Mouse (Mus musculus): ENCODE measurements around the gene Trak1.

Gene Trak1

DNA sequence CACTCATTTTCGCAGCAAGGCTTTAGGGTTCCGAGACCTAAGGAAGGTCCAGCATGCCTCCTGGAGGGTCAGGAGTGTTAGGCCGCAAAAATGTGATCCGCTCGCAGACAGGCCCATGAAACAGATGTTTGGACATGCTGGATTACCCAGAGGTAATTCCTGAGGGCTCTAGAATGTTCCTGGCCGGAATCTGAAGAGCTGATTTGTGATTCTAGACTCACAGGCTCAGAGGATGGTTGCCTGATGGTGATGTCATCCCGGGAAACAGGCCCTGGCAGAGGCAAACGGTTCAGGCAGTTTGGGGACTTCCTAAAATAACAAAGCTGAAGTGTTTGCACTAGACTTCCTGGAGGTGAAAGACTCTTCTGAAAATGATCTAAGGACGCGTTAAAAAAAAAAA is 50.7 kb downstream of the Trak1 start:
- DNase-seq (ENCODE audit: low spot score in 2 of 2), result no peak

DNA sequence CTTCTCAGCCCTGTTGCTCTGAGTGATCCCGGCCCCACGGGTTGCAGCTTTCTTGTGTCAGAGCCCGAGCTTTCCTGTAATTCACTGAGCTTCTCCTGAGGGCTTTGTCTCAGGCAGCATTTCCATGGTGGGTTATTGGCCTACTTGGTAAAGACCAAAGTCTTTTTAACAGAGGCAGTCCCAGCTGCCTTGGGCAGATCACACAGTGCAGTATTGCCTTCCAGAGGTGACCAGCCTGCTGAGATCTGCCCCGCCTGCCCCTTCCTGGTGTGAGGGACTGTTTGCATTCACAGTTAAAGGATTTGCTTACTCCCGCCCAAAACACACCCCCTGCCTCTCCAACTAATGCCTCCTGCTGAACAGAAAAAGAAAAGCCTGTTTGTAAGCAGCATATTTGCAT is 51.2 kb downstream of the Trak1 start:
- no peak for DNase-seq (ENCODE audit: low spot score in 2 of 2)

GRCm38 (mm10) chr9:121349111-121349510 is 51.8 kb downstream of the Trak1 start:
- DNase-seq (ENCODE audit: low spot score in 2 of 2), result no peak

GRCm38 (mm10) chr9:121350601-121351000 is 53.3 kb downstream of the Trak1 start:
- no peak for DNase-seq (ENCODE audit: low spot score in 2 of 2)

DNA sequence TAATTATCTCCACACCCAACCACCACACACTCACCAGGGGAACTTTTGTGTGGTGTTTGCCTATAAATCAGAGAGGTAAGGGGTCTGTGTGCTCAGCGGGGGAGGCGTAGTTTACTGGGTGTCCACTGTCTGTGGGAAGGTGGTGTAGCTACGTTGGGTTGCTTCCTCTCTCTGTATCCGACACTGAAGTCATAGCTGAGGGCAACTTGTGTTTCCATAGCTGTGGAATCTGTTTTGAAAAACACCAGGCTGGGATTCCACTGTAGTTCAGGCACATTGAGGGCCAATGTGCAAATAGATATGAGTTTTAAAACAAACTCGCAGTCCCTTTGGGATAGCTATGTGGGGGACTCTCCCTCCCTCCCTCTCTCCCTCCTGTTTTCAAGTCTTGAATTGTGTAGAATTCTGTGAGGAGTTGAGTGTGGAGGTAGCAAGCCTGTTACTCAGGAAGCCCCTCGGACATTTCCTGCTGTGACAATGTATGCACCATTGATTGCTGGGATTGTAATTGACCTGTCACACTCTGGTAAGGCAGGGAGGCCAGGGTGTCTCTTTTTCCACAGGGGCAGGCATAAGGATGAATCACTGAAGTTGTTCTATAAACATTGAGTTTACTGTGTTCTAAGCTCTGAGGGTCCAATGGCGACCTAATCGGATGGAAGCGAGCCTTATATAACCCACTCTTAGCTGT is 54.2 kb downstream of the Trak1 start:
- no peak for DNase-seq (ENCODE audit: low spot score in 2 of 2)

DNA sequence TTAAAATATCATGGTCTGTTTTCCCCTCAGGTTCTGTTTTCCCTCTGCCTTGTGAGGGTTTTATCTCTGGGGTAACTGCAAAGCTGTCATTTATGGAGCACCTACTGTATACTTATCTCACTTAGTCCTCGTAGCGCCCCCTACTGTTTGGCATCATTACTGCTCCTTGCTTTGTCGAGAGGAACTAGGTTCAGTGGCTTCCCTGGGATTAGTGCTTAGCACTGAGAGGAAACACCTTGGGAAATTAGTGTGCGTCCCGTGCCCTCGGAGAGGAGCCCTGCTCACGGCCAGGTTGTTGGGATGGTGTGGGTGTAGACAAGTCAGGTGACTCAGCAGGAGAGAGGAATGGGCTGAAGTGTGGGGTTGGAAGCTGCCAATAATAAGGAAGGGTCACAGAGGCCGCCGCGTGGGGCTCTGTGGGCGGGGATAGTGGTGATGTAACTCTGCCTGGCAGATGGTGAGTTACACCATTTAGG is 54.9 kb downstream of the Trak1 start:
- DNase-seq (ENCODE audit: low spot score in 2 of 2), result no peak

DNA sequence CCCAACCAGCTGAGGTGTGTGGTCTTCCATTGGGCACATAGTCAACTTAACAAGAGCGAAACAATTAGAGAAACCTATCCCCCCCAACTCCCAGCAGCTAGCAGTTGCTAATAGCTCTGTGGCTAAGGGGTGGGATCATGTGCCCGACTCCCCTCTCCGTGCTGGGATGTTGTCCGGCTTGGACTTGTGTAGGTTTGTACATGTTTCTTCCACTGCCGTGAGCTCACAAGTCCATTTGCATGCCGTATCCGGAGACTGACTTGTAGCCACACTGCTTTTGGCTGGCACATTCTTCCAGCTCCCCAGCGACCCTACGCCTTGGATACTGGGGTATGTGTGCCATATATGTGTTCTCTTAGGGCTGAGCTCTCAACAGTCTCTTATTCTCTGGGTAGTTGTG is 55.4 kb downstream of the Trak1 start:
- no peak for DNase-seq (ENCODE audit: low spot score in 2 of 2)

DNA sequence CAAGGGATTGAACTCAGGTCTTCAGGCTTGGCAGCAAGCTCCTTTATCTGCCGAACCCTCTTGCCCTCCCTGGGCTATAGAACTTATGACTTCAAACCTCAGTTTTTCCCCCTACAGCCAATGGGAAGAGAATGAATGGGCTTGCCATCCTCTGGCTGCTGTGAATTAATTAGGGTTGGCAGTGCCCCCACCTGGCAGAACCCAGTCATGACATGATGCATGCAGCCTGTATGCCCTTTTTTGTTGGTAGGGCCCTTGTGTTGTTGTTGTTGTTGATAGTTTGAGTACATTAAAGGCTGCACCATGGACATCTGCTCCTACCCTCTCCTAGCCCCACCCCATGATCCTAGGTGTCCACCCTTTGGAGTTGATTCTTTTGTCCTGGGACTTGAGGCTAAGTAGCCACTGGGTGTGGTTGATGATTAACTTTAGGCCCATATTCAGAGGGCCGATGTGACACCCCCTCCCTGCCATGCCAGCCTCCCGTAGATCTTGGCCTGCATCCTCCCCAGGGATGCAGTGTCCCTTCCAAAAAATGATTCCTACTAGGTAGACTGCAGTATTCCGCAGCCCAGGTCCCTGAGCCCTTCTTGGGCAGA is 57.6 kb downstream of the Trak1 start:
- no peak for DNase-seq (ENCODE audit: low spot score in 2 of 2)

DNA sequence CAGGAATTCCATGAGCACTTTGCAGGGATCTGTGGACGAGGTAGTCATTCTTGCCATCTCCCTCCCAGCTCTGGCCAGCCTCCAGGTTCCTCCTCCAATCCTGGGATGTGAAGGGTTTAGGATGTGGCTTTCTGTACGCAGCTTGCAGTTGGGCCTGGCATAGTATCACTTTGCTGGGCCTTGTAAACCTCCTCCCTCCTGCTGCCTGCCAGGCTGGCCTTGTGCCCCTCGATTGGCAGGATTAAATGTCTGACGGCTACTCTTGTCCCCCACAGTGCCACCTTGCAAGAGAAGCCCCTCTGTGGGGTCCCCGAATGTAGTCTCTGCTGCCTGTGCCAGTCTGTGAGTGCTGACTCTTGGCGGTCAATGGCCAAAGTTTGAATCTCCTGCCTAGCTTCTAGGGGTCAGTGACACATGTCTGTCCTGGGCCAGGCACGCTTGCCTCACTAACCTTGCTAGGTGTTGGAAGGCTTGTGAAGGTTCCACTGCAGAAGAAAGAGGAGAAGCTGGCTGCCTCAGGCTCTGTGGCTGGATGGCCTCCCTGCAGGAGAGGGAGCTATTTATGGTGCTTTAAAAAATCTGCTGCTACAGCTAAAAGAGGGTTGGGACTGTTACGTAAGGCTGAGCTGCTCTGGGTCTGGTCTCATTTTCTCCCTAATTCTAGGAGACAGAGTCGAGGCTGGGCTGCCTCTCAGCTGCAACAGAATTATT is 58.3 kb downstream of the Trak1 start:
- DNase-seq (ENCODE audit: low spot score in 2 of 2), result peak; percentile 83 to 86

DNA sequence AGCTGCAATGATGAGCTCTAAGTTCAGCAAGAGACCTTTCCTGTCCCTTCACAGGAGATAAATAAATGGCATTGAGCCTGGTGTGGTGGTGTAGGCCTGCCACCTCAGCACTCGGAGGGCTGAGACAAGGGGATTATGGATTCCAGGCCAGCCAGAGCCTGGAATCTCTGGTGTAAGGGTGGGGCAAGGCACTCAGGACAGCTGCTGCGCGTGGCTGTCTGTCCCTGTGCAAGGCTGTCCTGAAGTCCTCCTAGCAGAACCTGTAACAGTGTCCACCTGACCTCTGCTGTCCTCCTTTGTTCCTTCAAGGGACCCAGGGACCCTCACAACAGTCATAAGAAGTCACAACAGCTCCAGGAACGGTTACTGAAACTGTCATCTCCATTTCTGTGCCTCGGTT is 59.8 kb downstream of the Trak1 start:
- no peak for DNase-seq (ENCODE audit: low spot score in 2 of 2)

GRCm38 (mm10) chr9:121357582-121358275 is 60.4 kb downstream of the Trak1 start:
- no peak for DNase-seq (ENCODE audit: low spot score in 2 of 2)

GRCm38 (mm10) chr9:121358418-121358817 is 61.1 kb downstream of the Trak1 start:
- DNase-seq (ENCODE audit: low spot score in 2 of 2), result no peak

GRCm38 (mm10) chr9:121359266-121359972 is 62.1 kb downstream of the Trak1 start:
- no peak for DNase-seq (ENCODE audit: low spot score in 2 of 2)

GRCm38 (mm10) chr9:121360327-121360954 is 63.1 kb downstream of the Trak1 start:
- DNase-seq (ENCODE audit: low spot score in 2 of 2), result no peak

GRCm38 (mm10) chr9:121361010-121361409 is 63.7 kb downstream of the Trak1 start:
- no peak for DNase-seq (ENCODE audit: low spot score in 2 of 2)

DNA sequence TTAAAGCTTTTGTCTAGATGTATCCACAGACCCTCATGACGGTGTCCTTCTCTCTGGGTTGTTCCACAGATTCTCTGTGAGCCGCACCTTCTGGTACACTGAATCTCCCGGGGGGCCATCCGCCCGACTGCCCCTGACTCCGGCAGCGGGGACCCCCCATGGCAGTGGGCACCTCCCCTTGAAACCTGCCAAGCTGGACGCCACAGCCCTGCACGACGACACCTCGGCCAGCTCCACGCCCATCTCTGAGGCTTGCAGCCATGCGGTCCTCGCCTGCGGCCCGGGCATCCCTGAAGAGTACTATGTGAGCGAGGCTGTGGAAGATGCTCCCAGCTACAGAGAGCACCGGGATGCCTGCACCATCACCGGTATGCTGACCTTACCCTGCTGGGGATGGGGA is 66.6 kb downstream of the Trak1 start:
- DNase-seq (ENCODE audit: low spot score in 2 of 2), result no peak

- DNase-seq (ENCODE audit: low spot score in 2 of 2), result peak in 1 of 2 experiments; percentile 73
Measured at GRCm38 (mm10) chr9:121366135-121366863, 69.0 kb downstream of the Trak1 start.

- peak in 1 of 2 experiments; percentile 42 for DNase-seq (ENCODE audit: low spot score in 2 of 2)
Measured at GRCm38 (mm10) chr9:121366864-121367245, 69.6 kb downstream of the Trak1 start.

DNA sequence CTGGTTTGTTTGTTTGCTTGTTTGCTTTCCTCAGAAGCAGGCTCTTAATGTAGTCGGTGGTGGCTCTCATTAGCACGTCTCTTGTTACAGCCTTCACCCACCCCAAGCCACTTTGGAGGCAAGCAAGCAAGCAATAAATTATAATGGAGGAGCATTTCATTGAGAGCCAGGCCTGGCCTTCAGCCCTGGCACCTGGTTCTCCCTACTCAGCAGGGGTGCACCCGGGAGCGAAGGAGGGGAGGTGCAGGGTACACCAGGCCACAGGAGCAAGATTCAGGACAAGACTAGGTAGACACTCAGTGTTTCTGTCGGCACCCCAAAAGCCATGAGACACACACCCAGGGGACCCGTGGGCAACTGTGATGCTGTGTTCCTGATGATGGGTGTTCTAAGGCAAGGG is 72.3 kb downstream of the Trak1 start:
- no peak for DNase-seq (ENCODE audit: low spot score in 2 of 2)

DNA sequence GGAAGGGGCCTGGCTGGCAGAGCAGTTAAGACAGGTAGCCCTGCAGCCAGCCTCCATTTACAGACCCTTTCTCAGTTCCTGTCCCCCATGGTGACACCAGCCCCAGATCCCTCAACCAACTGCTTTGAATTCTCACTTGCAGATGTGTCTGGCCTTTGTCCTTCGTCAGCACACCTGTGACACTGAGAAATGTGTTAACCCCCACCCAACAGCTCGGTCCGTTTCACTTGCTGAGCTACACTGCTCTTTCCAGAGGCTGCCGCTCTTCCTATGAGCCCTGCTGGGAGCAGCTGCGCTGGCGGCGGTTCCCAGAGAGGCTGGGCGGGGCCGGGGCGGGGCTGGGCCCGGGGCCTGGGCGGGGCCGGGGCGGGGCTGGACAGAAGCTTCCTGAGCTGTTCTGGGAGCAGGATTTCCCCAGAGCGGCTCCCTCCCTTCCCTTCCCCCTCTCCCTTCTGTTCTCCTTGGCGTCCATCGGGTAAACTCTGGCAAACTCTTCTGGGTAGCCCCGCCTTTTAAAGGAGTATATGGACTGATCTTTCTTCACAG is 74.1 kb downstream of the Trak1 start:
- DNase-seq (ENCODE audit: low spot score in 2 of 2), result peak in 1 of 2 experiments; percentile 65

Data from frontal cortex, postnatal 36 days (tissue).